Mouse (Mus musculus): ENCODE data around the gene Clec2h. TPM values are rescaled to one million over a fixed set of nuclear protein-coding genes. Genes with fewer than 3 reads are reported as not detected.

The Clec2h gene
- total RNA-seq, 1 experiment from 2014 or later = not detected

DNA sequence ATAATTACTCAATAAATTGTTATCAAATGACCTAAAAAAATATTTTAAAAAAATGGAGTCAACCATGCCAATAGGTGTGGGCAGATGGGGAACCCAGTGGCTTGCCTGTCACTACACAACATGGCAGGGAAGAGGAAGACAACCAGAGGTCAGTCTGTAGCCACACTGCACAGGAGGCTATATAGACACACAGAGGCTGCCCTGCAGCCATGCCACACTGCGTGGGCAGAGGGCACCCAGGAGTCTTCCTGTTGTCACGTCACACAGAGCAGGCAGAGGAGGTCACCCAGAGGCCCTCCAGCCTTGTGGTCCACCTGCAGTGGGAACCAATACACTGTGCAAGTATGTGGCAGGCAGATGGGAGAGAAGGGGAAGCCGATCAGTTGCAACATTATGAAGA lies 39.5 kb downstream of the Clec2h start:
- ATAC-seq (ENCODE audit: extremely low read depth, insufficient number of reproducible peaks, low FRiP score, poor library complexity, severe bottlenecking) = 0 out of 2 replicates have a peak, but pooled peaks have one; percentile 9

- ATAC-seq (ENCODE audit: extremely low read depth, insufficient number of reproducible peaks, low FRiP score, poor library complexity, severe bottlenecking) = no peak
Observed at GRCm38 (mm10) chr6:128722959-128723358, 60.8 kb downstream of the Clec2h start, which contains the start of gene Klrb1. Gene Klrb1 (minus strand): TSS chr6:128723059.

Other genes starting within 250 kb of the Clec2h start
- gene Itfg2, start 237.5 kb upstream of the Clec2h start, total RNA-seq (2017) = 35.7 and 37.1 TPM in 2 replicates
- 66.1 and 83.2 TPM in 2 replicates for gene Fkbp4, start 223.7 kb upstream of the Clec2h start, total RNA-seq (2017)
- 0.47 TPM in 1 of 2 replicates, not detected in the other for gene Pzp, start 135.7 kb upstream of the Clec2h start, total RNA-seq (2017)
- not detected in 2 replicates for gene A2ml1, start 80.8 kb upstream of the Clec2h start, total RNA-seq (2017)
- gene Klrb1a, start 38.9 kb upstream of the Clec2h start, total RNA-seq (2017) = 0.74 TPM in 1 of 2 replicates, not detected in the other
- gene Klrb1, start 60.7 kb downstream of the Clec2h start, total RNA-seq (2017) = 0.61 and 0.93 TPM in 2 replicates
- gene Klrb1c, start 126.8 kb downstream of the Clec2h start, total RNA-seq (2017) = 2.4 and 3.2 TPM in 2 replicates
- 2.9 TPM in 1 of 2 replicates, not detected in the other for gene Gm44511, start 163.9 kb downstream of the Clec2h start, total RNA-seq (2017)
- gene Klrb1b, start 163.9 kb downstream of the Clec2h start, total RNA-seq (2017) = 0.37 and 1.5 TPM in 2 replicates
- gene Clec2i, start 225.2 kb downstream of the Clec2h start, total RNA-seq (2017) = 148 and 170 TPM in 2 replicates
- gene BC035044, start 228.7 kb downstream of the Clec2h start, total RNA-seq (2017) = 20.4 and 25.3 TPM in 2 replicates